Mouse (Mus musculus) layer of hippocampus, postnatal 14 days (tissue): ENCODE data around the gene Tdo2. TPM values are rescaled to one million over a fixed set of nuclear protein-coding genes. Genes with fewer than 3 reads are reported as not detected.

Source experiments
- total RNA-seq, 2 experiments: library from RNA; stranded (reverse); gene quantifications; 2 replicates each; pipeline ENCODE4 v1.2.3; 2021

Gene Tdo2
- total RNA-seq, 2 experiments from 2014 or later, result 9.8 to 10.6 TPM

Other genes with a start within 250 kb of the Tdo2 start
- gene Ctso, start 43.6 kb downstream of the Tdo2 start, total RNA-seq, result 10 to 100 TPM; 16.8 to 18.4 TPM
- gene Asic5, start 6.1 kb upstream of the Tdo2 start, total RNA-seq, result not detected
- gene Gucy1b1, start 98.5 kb upstream of the Tdo2 start, total RNA-seq, result 100 to 1,000 TPM; 103 to 108 TPM
- gene Gucy1a1, start 169.6 kb upstream of the Tdo2 start, total RNA-seq, result 10 to 100 TPM; 22.1 to 23.8 TPM